Comparison of ENCODE assay signal across 25 mouse cellular contexts in genomic region chr5:26691121-26691520, GRCm38 (mm10).
DNase-seq lines count a peak whose midpoint lies in the region; ATAC-seq and TF ChIP-seq lines count a peak whose summit lies in the region.
"Had no signal": no experiment of that assay in that cellular context is flagged by ENCODE, and none has a peak within 500 bp of the region (broad histone marks: within the 10 kb centered on the region; RNA-seq: fewer than 3 reads in every experiment).

No protein-coding gene starts in this region.

- 97% methylated on average over 1 of the region's 1 CpGs for WGBS in midbrain, postnatal 0 days
- 95% methylated on average over 1 of the region's 1 CpGs for WGBS in midbrain, embryonic 16.5 days
- WGBS in forebrain, embryonic 15.5 days: 91% methylated on average over 1 of the region's 1 CpGs

- no peaks in the 10 kb centered on the region for H3K36me3 ChIP-seq in midbrain, postnatal 0 days (ENCODE audit: insufficient read depth, low read length)
- no peaks in the 10 kb centered on the region for H3K36me3 ChIP-seq in midbrain, embryonic 16.5 days (ENCODE audit: control insufficient read depth, insufficient read depth, low read length)
- no peaks in the 10 kb centered on the region for H3K36me3 ChIP-seq in forebrain, embryonic 15.5 days
- H3K36me3 ChIP-seq: forebrain, embryonic 10.5 days; hindbrain, embryonic 12.5 days; hindbrain, embryonic 15.5 days had no signal

- H3K27ac ChIP-seq in midbrain, postnatal 0 days (ENCODE audit: low read depth, low read length): no peak overlapping the region
- no peak overlapping the region for H3K27ac ChIP-seq in midbrain, embryonic 16.5 days (ENCODE audit: low read length)
- no peak overlapping the region for H3K27ac ChIP-seq in forebrain, embryonic 15.5 days (replicated peaks)
- H3K27ac ChIP-seq: forebrain, embryonic 10.5 days; forebrain, embryonic 13.5 days; gastrocnemius, adult 2 months; heart, adult 2 months; hindbrain, embryonic 12.5 days; hindbrain, embryonic 15.5 days had no signal

- no peaks in the 10 kb centered on the region for H3K9me3 ChIP-seq in midbrain, postnatal 0 days (ENCODE audit: low read length)
- no peaks in the 10 kb centered on the region for H3K9me3 ChIP-seq in midbrain, embryonic 16.5 days (replicated peaks; ENCODE audit: control insufficient read depth, low read length, poor library complexity, severe bottlenecking)
- H3K9me3 ChIP-seq in forebrain, embryonic 15.5 days: no peaks in the 10 kb centered on the region; the same call in 1 of the 2 replicates
- H3K9me3 ChIP-seq: forebrain, embryonic 13.5 days; hindbrain, embryonic 12.5 days; hindbrain, embryonic 15.5 days had no signal

- H3K4me3 ChIP-seq in midbrain, postnatal 0 days (ENCODE audit: low read depth, low read length): no peak overlapping the region
- no peak overlapping the region for H3K4me3 ChIP-seq in midbrain, embryonic 16.5 days (ENCODE audit: low read depth, low read length)
- no peak overlapping the region for H3K4me3 ChIP-seq in forebrain, embryonic 15.5 days
- H3K4me3 ChIP-seq: forebrain, embryonic 10.5 days; forebrain, embryonic 13.5 days; gastrocnemius, adult 2 months; heart, adult 2 months; hindbrain, embryonic 12.5 days; hindbrain, embryonic 15.5 days had no signal

- H3K9ac ChIP-seq in midbrain, postnatal 0 days (replicated peaks; ENCODE audit: low read length, poor library complexity, severe bottlenecking): no peak overlapping the region
- no peak overlapping the region for H3K9ac ChIP-seq in midbrain, embryonic 16.5 days (ENCODE audit: low read depth, low read length)
- no peak overlapping the region for H3K9ac ChIP-seq in forebrain, embryonic 15.5 days (replicated peaks)
- H3K9ac ChIP-seq: forebrain, embryonic 13.5 days; forebrain, postnatal 0 days; hindbrain, embryonic 12.5 days; hindbrain, embryonic 15.5 days had no signal

- no peak for DNase-seq in midbrain, postnatal 0 days (ENCODE audit: low spot score)
- DNase-seq in ES-CJ7 (ENCODE audit: low read depth, low spot score) (peak; percentile 61), ZHBTc4 (ENCODE audit: low read depth, low spot score) (peak; percentile 53)
- DNase-seq in kidney, postnatal 25 days: no peak
- no peak for DNase-seq in gastrocnemius, adult 8-10 months (ENCODE audit: low spot score in 2 of 2)
- DNase-seq: adrenal gland, adult 8-10 months; adrenal gland, postnatal 25 days; cerebellum, adult 2 months; cerebellum, postnatal 10 days; cerebellum, postnatal 36 days; embryo, embryonic 11 days; forebrain, postnatal 0 days; gastrocnemius, adult 2 months; gastrocnemius, postnatal 25 days; heart, adult 2 months; kidney, adult 2 months had no signal

- H3K27me3 ChIP-seq in midbrain, postnatal 0 days (ENCODE audit: insufficient read depth, low read length): no peaks in the 10 kb centered on the region
- no peaks in the 10 kb centered on the region for H3K27me3 ChIP-seq in midbrain, embryonic 16.5 days (ENCODE audit: control insufficient read depth, insufficient read depth, low read depth, low read length)
- H3K27me3 ChIP-seq in forebrain, embryonic 15.5 days: no peaks in the 10 kb centered on the region
- H3K27me3 ChIP-seq: forebrain, embryonic 13.5 days; hindbrain, embryonic 12.5 days; hindbrain, embryonic 15.5 days had no signal

- no peaks in the 10 kb centered on the region for H3K4me1 ChIP-seq in midbrain, postnatal 0 days (ENCODE audit: insufficient read depth, low read length)
- no peaks in the 10 kb centered on the region for H3K4me1 ChIP-seq in midbrain, embryonic 16.5 days (ENCODE audit: control insufficient read depth, insufficient read depth, low read length)
- H3K4me1 ChIP-seq in forebrain, embryonic 15.5 days: no peaks in the 10 kb centered on the region
- H3K4me1 ChIP-seq: forebrain, embryonic 10.5 days; forebrain, embryonic 13.5 days; hindbrain, embryonic 12.5 days; hindbrain, embryonic 15.5 days had no signal

- peak; percentile 20 for TF ChIP-seq CTCF in midbrain, postnatal 0 days (IDR thresholded peaks at IDR 0.05)

- no peak for ATAC-seq in midbrain, postnatal 0 days (ENCODE audit: low FRiP score)
- ATAC-seq in midbrain, embryonic 16.5 days: no peak
- no peak for ATAC-seq in forebrain, embryonic 15.5 days (replicated peaks)
- ATAC-seq: CD4-positive, CD25-positive, alpha-beta regulatory T cell, adult 4 months; forebrain, embryonic 13.5 days; forebrain, postnatal 0 days; intestine, postnatal 0 days had no signal

- H3K4me2 ChIP-seq in midbrain, postnatal 0 days (ENCODE audit: low read depth, low read length, poor library complexity, severe bottlenecking): no peak overlapping the region
- no peak overlapping the region for H3K4me2 ChIP-seq in midbrain, embryonic 16.5 days (ENCODE audit: low read length)
- H3K4me2 ChIP-seq in forebrain, embryonic 15.5 days (replicated peaks): no peak overlapping the region
- H3K4me2 ChIP-seq: forebrain, embryonic 13.5 days; heart, embryonic 11.5 days; hindbrain, embryonic 12.5 days; hindbrain, embryonic 15.5 days had no signal

Comparison
In these comparisons a context has a peak if more than half of its experiments do, and no peak if none do; other contexts are left out.
1. DNase-seq: peak in ES-CJ7 (single experiment) and ZHBTc4 (single experiment); none in midbrain, postnatal 0 days (single experiment), kidney, postnatal 25 days (0 of 2) and gastrocnemius, adult 8-10 months (0 of 2).